15 mouse cellular contexts compared by ENCODE assay signal in the genomic region with DNA sequence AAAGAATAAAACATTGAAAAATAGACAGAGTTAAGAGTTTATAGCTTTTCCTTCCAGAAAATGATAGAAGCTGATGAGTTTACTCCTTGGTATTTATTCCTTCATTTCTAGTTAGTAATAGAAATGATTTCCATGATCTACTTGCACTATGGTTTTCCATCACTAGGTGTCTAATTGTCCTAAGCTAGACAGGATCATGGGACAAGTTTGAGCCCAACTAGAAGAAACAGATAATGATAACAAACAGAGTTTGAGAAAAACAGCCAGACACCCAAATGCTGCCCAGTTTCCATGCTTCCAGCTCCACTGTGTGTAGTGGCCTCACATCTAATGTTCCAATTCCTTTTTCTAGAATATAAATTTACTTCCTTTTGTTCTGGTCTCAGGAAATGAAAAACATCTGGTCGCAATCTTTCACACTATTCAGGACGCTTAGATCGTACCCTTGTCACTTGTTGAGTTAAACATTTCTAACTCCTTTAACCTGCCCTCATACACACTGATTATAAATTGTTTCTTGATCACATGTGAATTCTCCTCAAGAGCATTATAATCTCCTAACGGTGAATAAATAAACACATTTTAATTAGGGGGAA.
A peak's percentile ranks its signal among the peaks of the same experiment; 100 is the strongest.
DNase-seq lines count a peak whose midpoint lies in the region; ATAC-seq and TF ChIP-seq lines count a peak whose summit lies in the region.
"Had no signal": no experiment of that assay in that cellular context is flagged by ENCODE, and none has a peak within 500 bp of the region (broad histone marks: within the 10 kb centered on the region; RNA-seq: fewer than 3 reads in every experiment).

No protein-coding gene starts in this region.

- no peak overlapping the region for H3K4me2 ChIP-seq in liver, embryonic 12.5 days
- H3K4me2 ChIP-seq in liver, postnatal 0 days (ENCODE audit: low read depth, low read length), result no peak overlapping the region
- no peak overlapping the region for H3K4me2 ChIP-seq in limb, embryonic 13.5 days (replicated peaks)
- H3K4me2 ChIP-seq: forebrain, embryonic 12.5 days had no signal

- no peak for TF ChIP-seq POLR2A in MEL (IDR thresholded peaks at IDR 0.05; ENCODE audit: control insufficient read depth in 1 of 2, insufficient read depth in 1 of 2, low read depth in 1 of 2, low read length in 2 of 2, poor library complexity in 1 of 2)
- TF ChIP-seq POLR2A in bone marrow macrophage, adult 2 months (IDR thresholded peaks at IDR 0.05; ENCODE audit: borderline replicate concordance, low read depth, low read length), result no peak

- WGBS in liver, embryonic 12.5 days (ENCODE audit: insufficient replicate concordance), result 70% methylated on average over 4 of the region's 4 CpGs
- 53% methylated on average over 4 of the region's 4 CpGs for WGBS in liver, postnatal 0 days (ENCODE audit: insufficient replicate concordance)
- 18% methylated on average over 4 of the region's 4 CpGs for WGBS in limb, embryonic 13.5 days

- ATAC-seq in liver, embryonic 12.5 days, result no peak
- no peak for ATAC-seq in liver, postnatal 0 days
- peak; percentile 32; the same call in 1 of the 2 replicates for ATAC-seq in limb, embryonic 13.5 days (ENCODE audit: low FRiP score, low read depth)
- ATAC-seq: activated CD4-positive, CD25-positive, alpha-beta regulatory T cell, adult 4 months; hindbrain, embryonic 16.5 days; midbrain, embryonic 16.5 days had no signal

- H3K36me3 ChIP-seq in liver, embryonic 12.5 days, result no peaks in the 10 kb centered on the region
- no peaks in the 10 kb centered on the region for H3K36me3 ChIP-seq in liver, postnatal 0 days (replicated peaks; ENCODE audit: insufficient read depth, low read length)
- H3K36me3 ChIP-seq in MEL (ENCODE audit: control insufficient read depth in 1 of 2, insufficient read depth in 2 of 2, low read length in 2 of 2), result no peaks in the 10 kb centered on the region
- no peaks in the 10 kb centered on the region for H3K36me3 ChIP-seq in limb, embryonic 13.5 days
- H3K36me3 ChIP-seq: forebrain, embryonic 12.5 days had no signal

- peak overlapping the region; percentile 89; the same call in 1 of the 2 replicates for H3K27ac ChIP-seq in liver, embryonic 12.5 days
- no peak overlapping the region for H3K27ac ChIP-seq in liver, postnatal 0 days (ENCODE audit: low read depth)
- H3K27ac ChIP-seq in MEL (ENCODE audit: control insufficient read depth, low read depth, low read length), result no peak overlapping the region
- 0 out of 2 replicates have a peak overlapping the region, but pooled peaks have one; percentile 2 for H3K27ac ChIP-seq in bone marrow macrophage, adult 2 months (ENCODE audit: insufficient read depth, low read depth, low read length)
- H3K27ac ChIP-seq in limb, embryonic 13.5 days, result no peak overlapping the region
- H3K27ac ChIP-seq: forebrain, embryonic 12.5 days had no signal

- no peaks in the 10 kb centered on the region for H3K9me3 ChIP-seq in liver, embryonic 12.5 days (replicated peaks)
- H3K9me3 ChIP-seq in liver, postnatal 0 days (ENCODE audit: low read length), result no peaks in the 10 kb centered on the region
- no peaks in the 10 kb centered on the region for H3K9me3 ChIP-seq in MEL (replicated peaks; ENCODE audit: insufficient read depth, low read length)
- H3K9me3 ChIP-seq in limb, embryonic 13.5 days, result no peaks in the 10 kb centered on the region
- H3K9me3 ChIP-seq: forebrain, embryonic 12.5 days had no signal

- H3K4me3 ChIP-seq in liver, embryonic 12.5 days, result no peak overlapping the region
- H3K4me3 ChIP-seq in liver, postnatal 0 days (ENCODE audit: low read depth, low read length), result no peak overlapping the region
- no peak overlapping the region for H3K4me3 ChIP-seq in MEL (ENCODE audit: control insufficient read depth in 1 of 2, insufficient read depth in 1 of 2, low read depth in 2 of 2, low read length in 2 of 2)
- no peak overlapping the region for H3K4me3 ChIP-seq in bone marrow macrophage, adult 2 months (ENCODE audit: insufficient read depth, low read length)
- H3K4me3 ChIP-seq in limb, embryonic 13.5 days, result no peak overlapping the region
- H3K4me3 ChIP-seq: forebrain, embryonic 12.5 days had no signal

- no peak for TF ChIP-seq EP300 in liver, postnatal 0 days (IDR thresholded peaks at IDR 0.05; ENCODE audit: low read depth)
- no peak for TF ChIP-seq EP300 in MEL (IDR thresholded peaks at IDR 0.05; ENCODE audit: low read depth in 1 of 2, low read length in 2 of 2)

- no peaks in the 10 kb centered on the region for H3K27me3 ChIP-seq in liver, embryonic 12.5 days (replicated peaks)
- H3K27me3 ChIP-seq in liver, postnatal 0 days (ENCODE audit: insufficient read depth, low read length), result no peaks in the 10 kb centered on the region
- H3K27me3 ChIP-seq in MEL (ENCODE audit: control insufficient read depth in 1 of 2, insufficient read depth in 2 of 2, low read length in 2 of 2), result no peaks in the 10 kb centered on the region
- H3K27me3 ChIP-seq in limb, embryonic 13.5 days, result no peaks in the 10 kb centered on the region
- H3K27me3 ChIP-seq: forebrain, embryonic 12.5 days had no signal

- TF ChIP-seq RAD21 in MEL (IDR thresholded peaks at IDR 0.05; ENCODE audit: low read depth, low read length), result peak; percentile 30

- peaks cover 51% of the 10 kb centered on the region for H3K4me1 ChIP-seq in liver, embryonic 12.5 days
- H3K4me1 ChIP-seq in liver, postnatal 0 days (ENCODE audit: insufficient read depth), result 0 out of 2 replicates have a peak, but pooled peaks cover 3% of the 10 kb centered on the region
- no peaks in the 10 kb centered on the region for H3K4me1 ChIP-seq in MEL (ENCODE audit: control insufficient read depth in 1 of 2, insufficient read depth in 2 of 2, low read length in 2 of 2)
- H3K4me1 ChIP-seq in bone marrow macrophage, adult 2 months (ENCODE audit: control insufficient read depth, insufficient read depth, low read length), result peaks cover 9% of the 10 kb centered on the region
- peaks cover 4% of the 10 kb centered on the region; the same call in 1 of the 2 replicates for H3K4me1 ChIP-seq in limb, embryonic 13.5 days
- H3K4me1 ChIP-seq: forebrain, embryonic 12.5 days had no signal

- H3K79me2 ChIP-seq in MEL (ENCODE audit: control insufficient read depth, insufficient read depth, low read length, poor library complexity), result no peaks in the 10 kb centered on the region

- peak overlapping the region; percentile 25; the same call in 1 of the 2 replicates for H3K9ac ChIP-seq in liver, embryonic 12.5 days
- no peak overlapping the region for H3K9ac ChIP-seq in liver, postnatal 0 days (replicated peaks)
- no peak overlapping the region for H3K9ac ChIP-seq in MEL (ENCODE audit: control insufficient read depth, low read depth, low read length, poor library complexity, severe bottlenecking)
- H3K9ac ChIP-seq in limb, embryonic 13.5 days, result no peak overlapping the region
- H3K9ac ChIP-seq: forebrain, embryonic 12.5 days had no signal

- no peak for DNase-seq in liver, postnatal 0 days
- DNase-seq in MEL (ENCODE audit: low read depth, low spot score), result peak; percentile 16
- DNase-seq in adrenal gland, postnatal 14 days, result no peak
- DNase-seq in cerebellum, adult 11-12 months, result no peak
- no peak for DNase-seq in gastrocnemius, postnatal 25 days
- DNase-seq: gastrocnemius, postnatal 10 days; left cerebral cortex, postnatal 4 days; thymus, postnatal 14 days had no signal

- TF ChIP-seq CTCF in liver, postnatal 0 days (IDR thresholded peaks at IDR 0.05; ENCODE audit: low read depth), result no peak
- TF ChIP-seq CTCF in MEL (IDR thresholded peaks at IDR 0.05 in 2 of 3, conservative IDR thresholded peaks at IDR 0.05 in 1 of 3; ENCODE audit: control insufficient read depth in 1 of 3, insufficient read depth in 1 of 3, low read depth in 2 of 3, low read length in 3 of 3, poor library complexity in 1 of 3, severe bottlenecking in 1 of 3), result peak in 1 of 3 experiments; percentile 26; a peak in 2 of 6 replicates
- TF ChIP-seq CTCF in bone marrow macrophage, adult 2 months (IDR thresholded peaks at IDR 0.05; ENCODE audit: low read depth, low read length), result no peak

TF ChIP-seq in MEL, 35 proteins besides CTCF, POLR2A, EP300 and RAD21:
- TF ChIP-seq MAZ (IDR thresholded peaks at IDR 0.05; ENCODE audit: low read depth, low read length) (no peak), SMC3 (IDR thresholded peaks at IDR 0.05; ENCODE audit: low read depth, low read length) (peak; percentile 45)

Comparison
In these comparisons a context has a peak if more than half of its experiments do, and no peak if none do; other contexts are left out.
1. H3K27ac ChIP-seq: peak in liver, embryonic 12.5 days (single experiment) and bone marrow macrophage, adult 2 months (single experiment); none in liver, postnatal 0 days (single experiment), MEL (single experiment) and limb, embryonic 13.5 days (single experiment).